Comparison of ENCODE assay signal across 11 mouse cellular contexts in genomic region chr17:22799707-22800106, GRCm38 (mm10).
DNase-seq lines count a peak whose midpoint lies in the region; ATAC-seq and TF ChIP-seq lines count a peak whose summit lies in the region.
"Had no signal": no experiment of that assay in that cellular context is flagged by ENCODE, and none has a peak within 500 bp of the region (broad histone marks: within the 10 kb centered on the region; RNA-seq: fewer than 3 reads in every experiment).

No protein-coding gene starts in this region.

- no peak overlapping the region for H3K4me3 ChIP-seq in E14TG2a.4 (replicated peaks; ENCODE audit: low read length)
- H3K4me3 ChIP-seq: megakaryocyte, embryonic 14.5 days had no signal

- H3K9me3 ChIP-seq in E14TG2a.4 (ENCODE audit: low read length) = no peaks in the 10 kb centered on the region

- ATAC-seq in granulocyte monocyte progenitor cell, adult 5-6 weeks (replicated peaks; ENCODE audit: poor library complexity, severe bottlenecking) = peak; percentile 85
- ATAC-seq in inflammation-experienced regulatory T-cells, adult 6 months = no peak
- ATAC-seq: forebrain, embryonic 16.5 days had no signal

- TF ChIP-seq CTCF in E14TG2a.4 (conservative IDR thresholded peaks at IDR 0.05; ENCODE audit: low read length) = peak; percentile 44

- no peaks in the 10 kb centered on the region for H3K4me1 ChIP-seq in E14TG2a.4 (replicated peaks; ENCODE audit: low read depth, low read length)

- DNase-seq in kidney, adult 9 months = peak; percentile 5
- DNase-seq in kidney, adult 18-20 months = no peak
- peak; percentile 52 for DNase-seq in 3T3-L1 (ENCODE audit: low read depth, low spot score)
- no peak for DNase-seq in testis, postnatal 10 days (ENCODE audit: low spot score)
- DNase-seq in cerebellum, adult 11-12 months = no peak
- DNase-seq: cerebellum, postnatal 36 days had no signal

- H3K36me3 ChIP-seq in E14TG2a.4 (ENCODE audit: insufficient read depth, low read length) = no peaks in the 10 kb centered on the region

- no peaks in the 10 kb centered on the region for H3K27me3 ChIP-seq in E14TG2a.4 (ENCODE audit: insufficient read depth, low read length)
- H3K27me3 ChIP-seq: megakaryocyte, embryonic 14.5 days had no signal

Comparison
In these comparisons a context has a peak if more than half of its experiments do, and no peak if none do; other contexts are left out.
1. DNase-seq: peak in kidney, adult 9 months (single experiment) and 3T3-L1 (single experiment); none in kidney, adult 18-20 months (single experiment), testis, postnatal 10 days (single experiment) and cerebellum, adult 11-12 months (single experiment).